Mouse (Mus musculus): ENCODE measurements around the gene Mybph. TPM values are rescaled to one million over a fixed set of nuclear protein-coding genes. Genes with fewer than 3 reads are reported as not detected.

Mybph gene
- polyA plus RNA-seq, 1 experiment from 2014 or later: 0.30 TPM

GRCm38 (mm10) chr1:134215059-134215458, 21.8 kb downstream of the Mybph start:
- no peak for ATAC-seq (ENCODE audit: insufficient read depth, low FRiP score, low read depth)
- Histone ChIP-seq H3K4me3 (replicated peaks) (no peak overlapping the region), H3K4me2 (no peak overlapping the region), H3K4me1 (peaks cover 22% of the 10 kb centered on the region; the same call in 1 of the 2 replicates), H3K27me3 (replicated peaks) (no peaks in the 10 kb centered on the region), H3K9me3 (no peaks in the 10 kb centered on the region), H3K27ac (no peak overlapping the region), H3K9ac (no peak overlapping the region), H3K36me3 (no peaks in the 10 kb centered on the region)
- 61% methylated on average over 7 of the region's 7 CpGs for WGBS

- ATAC-seq (ENCODE audit: insufficient read depth, low FRiP score, low read depth): no peak
- Histone ChIP-seq H3K36me3 (no peaks in the 10 kb centered on the region), H3K9ac (no peak overlapping the region), H3K4me1 (peaks cover 20% of the 10 kb centered on the region; the same call in 1 of the 2 replicates), H3K27ac (peak overlapping the region; percentile 61), H3K27me3 (replicated peaks) (no peaks in the 10 kb centered on the region), H3K4me3 (replicated peaks) (no peak overlapping the region), H3K9me3 (no peaks in the 10 kb centered on the region), H3K4me2 (no peak overlapping the region)
- 32% methylated on average over 11 of the region's 11 CpGs for WGBS
Observed at GRCm38 (mm10) chr1:134215751-134216628, 22.7 kb downstream of the Mybph start.

GRCm38 (mm10) chr1:134216629-134216971, 23.4 kb downstream of the Mybph start:
- Histone ChIP-seq H3K27ac (peak overlapping the region; percentile 67; the same call in 1 of the 2 replicates), H3K27me3 (replicated peaks) (no peaks in the 10 kb centered on the region), H3K4me2 (no peak overlapping the region), H3K9ac (no peak overlapping the region), H3K4me3 (replicated peaks) (no peak overlapping the region), H3K36me3 (no peaks in the 10 kb centered on the region), H3K9me3 (no peaks in the 10 kb centered on the region), H3K4me1 (peaks cover 17% of the 10 kb centered on the region; the same call in 1 of the 2 replicates)
- no peak for ATAC-seq (ENCODE audit: insufficient read depth, low FRiP score, low read depth)
- 60% methylated on average over 2 of the region's 2 CpGs for WGBS

- Histone ChIP-seq H3K4me3 (replicated peaks) (no peak overlapping the region), H3K4me2 (no peak overlapping the region), H3K4me1 (peaks cover 17% of the 10 kb centered on the region; the same call in 1 of the 2 replicates), H3K27ac (peak overlapping the region; percentile 67), H3K9me3 (no peaks in the 10 kb centered on the region), H3K27me3 (replicated peaks) (no peaks in the 10 kb centered on the region), H3K9ac (no peak overlapping the region), H3K36me3 (no peaks in the 10 kb centered on the region)
- WGBS: 39% methylated on average over 12 of the region's 12 CpGs
- peak; percentile 59 for ATAC-seq (ENCODE audit: insufficient read depth, low FRiP score, low read depth)
Observed at GRCm38 (mm10) chr1:134217028-134217481, 23.8 kb downstream of the Mybph start.

- Histone ChIP-seq H3K9ac (no peak overlapping the region), H3K4me1 (peaks cover 17% of the 10 kb centered on the region; the same call in 1 of the 2 replicates), H3K36me3 (no peaks in the 10 kb centered on the region), H3K27ac (peak overlapping the region; percentile 67; the same call in 1 of the 2 replicates), H3K9me3 (no peaks in the 10 kb centered on the region), H3K27me3 (replicated peaks) (no peaks in the 10 kb centered on the region), H3K4me3 (replicated peaks) (no peak overlapping the region), H3K4me2 (no peak overlapping the region)
- no peak for ATAC-seq (ENCODE audit: insufficient read depth, low FRiP score, low read depth)
- WGBS: 72% methylated on average over 3 of the region's 3 CpGs
Observed at GRCm38 (mm10) chr1:134217942-134218341, 24.7 kb downstream of the Mybph start.

GRCm38 (mm10) chr1:134219608-134220007, 26.4 kb downstream of the Mybph start:
- ATAC-seq (ENCODE audit: insufficient read depth, low FRiP score, low read depth): no peak
- no peak overlapping the region for H3K4me2 ChIP-seq
- WGBS: 92% methylated on average over 5 of the region's 5 CpGs

GRCm38 (mm10) chr1:134221172-134221571, 27.9 kb downstream of the Mybph start:
- no peak; the same call in 1 of the 2 replicates for ATAC-seq (ENCODE audit: insufficient read depth, low FRiP score, low read depth)
- no peaks in the 10 kb centered on the region for H3K27me3 ChIP-seq (replicated peaks)
- WGBS: 83% methylated on average over 1 of the region's 1 CpGs

More at GRCm38 (mm10) chr1:134219608-134220007, 26.4 kb downstream of the Mybph start:
- Histone ChIP-seq H3K9ac (no peak overlapping the region), H3K27me3 (replicated peaks) (no peaks in the 10 kb centered on the region), H3K4me3 (replicated peaks) (no peak overlapping the region), H3K36me3 (no peaks in the 10 kb centered on the region), H3K9me3 (no peaks in the 10 kb centered on the region), H3K4me1 (peaks cover 9% of the 10 kb centered on the region; the same call in 1 of the 2 replicates), H3K27ac (no peak overlapping the region)

GRCm38 (mm10) chr1:134222122-134223055, 29.1 kb downstream of the Mybph start:
- Histone ChIP-seq H3K4me1 (no peaks in the 10 kb centered on the region), H3K27ac (no peak overlapping the region), H3K9me3 (no peaks in the 10 kb centered on the region), H3K27me3 (replicated peaks) (no peaks in the 10 kb centered on the region), H3K36me3 (no peaks in the 10 kb centered on the region), H3K4me2 (no peak overlapping the region), H3K9ac (no peak overlapping the region), H3K4me3 (replicated peaks) (no peak overlapping the region)
- WGBS: 51% methylated on average over 8 of the region's 8 CpGs
- ATAC-seq (ENCODE audit: insufficient read depth, low FRiP score, low read depth): peak; percentile 62; the same call in 1 of the 2 replicates

More at GRCm38 (mm10) chr1:134221172-134221571, 27.9 kb downstream of the Mybph start:
- Histone ChIP-seq H3K4me3 (replicated peaks) (no peak overlapping the region), H3K36me3 (no peaks in the 10 kb centered on the region), H3K4me1 (peaks cover 2% of the 10 kb centered on the region; the same call in 1 of the 2 replicates), H3K9me3 (no peaks in the 10 kb centered on the region), H3K4me2 (no peak overlapping the region), H3K27ac (no peak overlapping the region), H3K9ac (no peak overlapping the region)

- ATAC-seq (ENCODE audit: insufficient read depth, low FRiP score, low read depth): no peak
- Histone ChIP-seq H3K4me3 (replicated peaks) (no peak overlapping the region), H3K36me3 (no peaks in the 10 kb centered on the region), H3K9me3 (no peaks in the 10 kb centered on the region), H3K4me1 (no peaks in the 10 kb centered on the region), H3K27ac (no peak overlapping the region), H3K4me2 (no peak overlapping the region), H3K27me3 (replicated peaks) (no peaks in the 10 kb centered on the region), H3K9ac (no peak overlapping the region)
- WGBS: 80% methylated on average over 12 of the region's 12 CpGs
Observed at GRCm38 (mm10) chr1:134224649-134225227, 31.5 kb downstream of the Mybph start.

GRCm38 (mm10) chr1:134225375-134225774, 32.1 kb downstream of the Mybph start:
- no peaks in the 10 kb centered on the region for H3K36me3 ChIP-seq
- no peaks in the 10 kb centered on the region for H3K27me3 ChIP-seq (replicated peaks)
- no peak overlapping the region for H3K4me3 ChIP-seq (replicated peaks)
- H3K9ac ChIP-seq: no peak overlapping the region
- H3K9me3 ChIP-seq: no peaks in the 10 kb centered on the region
- WGBS: 89% methylated on average over 5 of the region's 5 CpGs
- no peak for ATAC-seq (ENCODE audit: insufficient read depth, low FRiP score, low read depth)
- no peak overlapping the region for H3K27ac ChIP-seq
- H3K4me1 ChIP-seq: no peaks in the 10 kb centered on the region
- no peak overlapping the region for H3K4me2 ChIP-seq

GRCm38 (mm10) chr1:134226739-134227138, 33.5 kb downstream of the Mybph start:
- Histone ChIP-seq H3K4me3 (replicated peaks) (no peak overlapping the region), H3K9ac (no peak overlapping the region), H3K9me3 (no peaks in the 10 kb centered on the region), H3K4me1 (no peaks in the 10 kb centered on the region), H3K27me3 (replicated peaks) (no peaks in the 10 kb centered on the region), H3K36me3 (no peaks in the 10 kb centered on the region), H3K27ac (no peak overlapping the region), H3K4me2 (no peak overlapping the region)
- no peak for ATAC-seq (ENCODE audit: insufficient read depth, low FRiP score, low read depth)
- 51% methylated on average over 8 of the region's 8 CpGs for WGBS
